Mouse (Mus musculus): ENCODE data around the gene Grm2.

DNA sequence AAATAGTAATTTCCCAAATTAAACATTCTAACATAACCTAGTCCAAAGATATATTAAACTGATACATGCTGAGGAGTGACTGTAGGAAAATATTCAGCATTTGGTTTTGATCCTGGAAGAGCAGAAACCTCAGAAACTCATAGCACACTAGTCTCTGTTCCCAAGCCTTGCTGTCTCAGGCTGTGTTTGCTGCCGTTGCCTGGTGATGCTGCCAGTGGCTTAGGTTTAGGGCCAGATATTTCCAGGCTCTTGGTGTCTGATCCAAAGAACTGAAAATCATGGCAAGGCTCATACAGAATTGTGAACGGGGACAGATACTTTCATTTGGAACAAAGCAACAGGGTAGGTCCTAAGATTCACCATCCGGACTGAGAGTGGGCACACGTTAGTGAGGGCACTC lies 45.2 kb downstream of the Grm2 start:
- TF ChIP-seq MYOD1 (IDR thresholded peaks at IDR 0.05; ENCODE audit: control insufficient read depth in 1 of 3, insufficient read length in 2 of 3, low read depth in 2 of 3) (no peak), POLR2A (IDR thresholded peaks at IDR 0.05; ENCODE audit: insufficient read length, low read depth) (no peak), E2F4 (IDR thresholded peaks at IDR 0.05; ENCODE audit: insufficient read depth) (no peak), MAX (IDR thresholded peaks at IDR 0.05; ENCODE audit: low read depth) (no peak), POLR2AphosphoS2 (IDR thresholded peaks at IDR 0.05; ENCODE audit: insufficient read length, low read depth) (no peak), TCF12 (IDR thresholded peaks at IDR 0.05; ENCODE audit: insufficient read depth, poor library complexity, severe bottlenecking) (no peak)
